Mouse (Mus musculus) midbrain, postnatal 0 days (tissue): ENCODE measurements around the gene Kcnq1. TPM values are rescaled to one million over a fixed set of nuclear protein-coding genes. Genes with fewer than 3 reads are reported as not detected.

ENCODE experiments used
- ATAC-seq: fragments of 200-750 bp; cut with Nextera tagmentation; 2 replicates; pipeline ENCODE4 v1.8.0; 2017; ENCODE audit warnings: moderate number of reproducible peaks, mild to moderate bottlenecking, moderate TSS enrichment, moderate library complexity; ENCODE audit not compliant: low FRiP score
- DNase-seq: peaks from one replicate; pipeline ENCODE4 v3.0.0-alpha.2; 2015; ENCODE audit warnings: low spot score
- H3K27ac ChIP-seq: fragments of 300-500 bp; sonication (generic); 2 replicates; pipeline ENCODE4 v1.5.1; 2014; ENCODE audit warnings: low read depth, mild to moderate bottlenecking, low read length, mixed read lengths
- H3K27me3 ChIP-seq: fragments of 300-500 bp; sonication (generic); 2 replicates; pipeline ENCODE4 v1.6.1; 2014; ENCODE audit warnings: low read length, control low read depth, mixed read lengths; ENCODE audit not compliant: insufficient read depth
- H3K36me3 ChIP-seq: fragments of 300-500 bp; sonication (generic); 2 replicates; pipeline ENCODE4 v1.6.1; 2014; ENCODE audit warnings: low read length, control low read depth, mixed read lengths; ENCODE audit not compliant: insufficient read depth
- H3K4me1 ChIP-seq: fragments of 300-500 bp; sonication (generic); 2 replicates; pipeline ENCODE4 v1.6.1; 2014; ENCODE audit warnings: mild to moderate bottlenecking, control low read depth, antibody characterized with exemption, low read length, mixed read lengths; ENCODE audit not compliant: insufficient read depth
- H3K4me2 ChIP-seq: fragments of 300-500 bp; sonication (generic); 2 replicates; pipeline ENCODE4 v1.6.1; 2014; ENCODE audit warnings: low read depth, mild to moderate bottlenecking, low read length, mixed read lengths; ENCODE audit not compliant: poor library complexity, severe bottlenecking
- H3K4me3 ChIP-seq: fragments of 300-500 bp; sonication (generic); 2 replicates; pipeline ENCODE4 v1.5.1; 2014; ENCODE audit warnings: low read depth, mild to moderate bottlenecking, low read length, moderate library complexity
- H3K9ac ChIP-seq: fragments of 300-500 bp; sonication (generic); replicated peaks from 2 replicates; pipeline ENCODE4 v1.6.1; 2014; ENCODE audit warnings: mild to moderate bottlenecking, low read length, moderate library complexity, mixed read lengths; ENCODE audit not compliant: poor library complexity, severe bottlenecking
- H3K9me3 ChIP-seq: fragments of 300-500 bp; sonication (generic); 2 replicates; pipeline ENCODE4 v1.6.1; 2016; ENCODE audit warnings: low read length, control low read depth
- CTCF ChIP-seq: IDR thresholded peaks from 2 replicates; pipeline ENCODE4 v1.5.1; 2016; ENCODE audit warnings: antibody characterized with exemption, mild to moderate bottlenecking
- WGBS: fragments of 180-500 bp; shearing (Covaris S2); extraction: QIAGEN DNeasy Blood & Tissue Kit; methylation state at CpG from one replicate; pipeline ENCODE4 v1.1.7; 2014; 5-methylcytosine and 5-hydroxymethylcytosine counted together
- polyA plus RNA-seq: library from polyadenylated mRNA; unstranded; fragments of >200 nt; fragmentation: Nextera tagmentation; extraction: Ambion mirVana; gene quantifications from 2 replicates; pipeline ENCODE4 v1.2.1, GENCODE M21; 2015
- total RNA-seq: library from RNA; depleted of rRNA; stranded (reverse); fragments of >200 nt; gene quantifications from 2 replicates; pipeline ENCODE4 v1.2.3, GENCODE M21; 2014

Gene Kcnq1
- total and polyA plus RNA-seq, 2 experiments from 2014 or later, result 0.44 to 1.2 TPM

DNA sequence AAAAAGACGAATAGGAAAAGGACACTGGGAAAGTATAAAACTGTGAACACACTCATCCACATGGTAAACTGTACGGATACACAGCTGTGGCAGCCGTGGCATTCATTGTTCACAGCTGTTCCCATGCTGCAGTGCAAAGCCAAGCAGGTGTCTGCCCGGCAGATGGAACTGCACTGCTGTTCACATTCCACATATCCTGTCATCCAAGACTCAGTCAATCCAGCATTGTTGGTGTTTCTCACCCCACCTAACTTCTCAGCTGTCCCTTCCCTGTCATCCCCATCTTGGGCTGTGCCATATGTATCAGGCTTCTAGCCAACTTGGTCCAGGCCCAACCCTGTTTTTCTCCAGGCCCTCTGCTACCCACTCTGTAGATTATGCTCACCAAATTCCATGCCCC is 232.5 kb downstream of the Kcnq1 start:
- no peaks in the 10 kb centered on the region for H3K36me3 ChIP-seq
- TF ChIP-seq CTCF, result no peak
- 77% methylated on average over 4 of the region's 4 CpGs for WGBS
- no peaks in the 10 kb centered on the region for H3K9me3 ChIP-seq
- no peak for ATAC-seq
- no peak overlapping the region for H3K4me2 ChIP-seq
- no peaks in the 10 kb centered on the region for H3K4me1 ChIP-seq
- H3K27me3 ChIP-seq, result no peaks in the 10 kb centered on the region
- DNase-seq, result peak; percentile 38
- H3K4me3 ChIP-seq, result no peak overlapping the region
- no peak overlapping the region for H3K27ac ChIP-seq
- H3K9ac ChIP-seq, result no peak overlapping the region

DNA sequence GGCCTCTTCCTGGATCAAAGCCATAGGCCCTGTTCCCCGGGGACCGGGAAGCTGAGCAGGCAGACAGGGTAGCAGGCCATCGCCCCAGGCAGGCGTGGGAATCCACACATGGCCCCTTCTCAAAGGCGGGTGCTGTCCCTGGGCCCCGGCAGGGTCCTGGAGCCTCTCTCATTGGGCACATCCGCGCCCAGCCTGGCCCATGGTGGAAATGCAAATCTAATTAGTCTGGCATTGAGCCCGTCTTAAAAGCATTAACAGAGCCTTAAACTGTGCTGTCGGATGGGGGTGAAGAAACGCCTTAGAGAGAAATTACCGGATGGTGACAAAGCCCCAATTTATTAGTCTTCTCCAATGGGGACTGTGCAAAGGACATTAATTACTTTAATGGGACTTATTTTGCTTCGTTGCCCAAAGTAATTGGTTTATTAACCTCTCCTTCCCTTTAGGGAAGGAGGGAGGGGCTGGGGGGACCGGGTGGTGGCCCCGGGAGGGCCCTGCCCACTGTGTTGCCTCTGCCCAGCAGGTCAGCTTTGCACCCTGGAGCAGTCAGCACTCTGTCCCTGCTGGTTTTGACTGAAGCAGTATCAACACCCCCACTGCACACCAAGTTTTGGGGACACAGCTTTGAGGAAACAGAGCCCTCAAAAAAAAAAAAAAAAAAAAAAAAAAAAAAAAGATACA is 234.6 kb downstream of the Kcnq1 start:
- H3K27me3 ChIP-seq, result no peaks in the 10 kb centered on the region
- WGBS, result 42% methylated on average over 15 of the region's 15 CpGs
- no peaks in the 10 kb centered on the region for H3K4me1 ChIP-seq
- DNase-seq (peak; percentile 60), ATAC-seq (0 out of 2 replicates have a peak, but pooled peaks have one; percentile 23)
- H3K9ac ChIP-seq, result no peak overlapping the region
- no peak overlapping the region for H3K4me3 ChIP-seq
- no peaks in the 10 kb centered on the region for H3K36me3 ChIP-seq
- TF ChIP-seq CTCF, result no peak
- H3K4me2 ChIP-seq, result no peak overlapping the region
- H3K27ac ChIP-seq, result no peak overlapping the region
- no peaks in the 10 kb centered on the region for H3K9me3 ChIP-seq

- Histone ChIP-seq H3K27me3 (no peaks in the 10 kb centered on the region), H3K9ac (no peak overlapping the region), H3K4me1 (no peaks in the 10 kb centered on the region), H3K27ac (no peak overlapping the region), H3K4me3 (no peak overlapping the region), H3K36me3 (no peaks in the 10 kb centered on the region), H3K9me3 (no peaks in the 10 kb centered on the region), H3K4me2 (no peak overlapping the region)
- DNase-seq, result no peak
- 83% methylated on average over 3 of the region's 3 CpGs for WGBS
- no peak for ATAC-seq
- no peak for TF ChIP-seq CTCF
Observed at GRCm38 (mm10) chr7:143341301-143341980, 235.3 kb downstream of the Kcnq1 start.

- no peak for ATAC-seq
- no peaks in the 10 kb centered on the region for H3K4me1 ChIP-seq
- WGBS, result 23% methylated on average over 12 of the region's 12 CpGs
- H3K27ac ChIP-seq, result no peak overlapping the region
- no peak for TF ChIP-seq CTCF
- no peak overlapping the region for H3K4me2 ChIP-seq
- no peaks in the 10 kb centered on the region for H3K27me3 ChIP-seq
- no peak overlapping the region for H3K9ac ChIP-seq
- H3K9me3 ChIP-seq, result no peaks in the 10 kb centered on the region
- DNase-seq, result peak; percentile 73
- H3K36me3 ChIP-seq, result no peaks in the 10 kb centered on the region
- H3K4me3 ChIP-seq, result no peak overlapping the region
Observed at GRCm38 (mm10) chr7:143343781-143344306, 237.7 kb downstream of the Kcnq1 start.

DNA sequence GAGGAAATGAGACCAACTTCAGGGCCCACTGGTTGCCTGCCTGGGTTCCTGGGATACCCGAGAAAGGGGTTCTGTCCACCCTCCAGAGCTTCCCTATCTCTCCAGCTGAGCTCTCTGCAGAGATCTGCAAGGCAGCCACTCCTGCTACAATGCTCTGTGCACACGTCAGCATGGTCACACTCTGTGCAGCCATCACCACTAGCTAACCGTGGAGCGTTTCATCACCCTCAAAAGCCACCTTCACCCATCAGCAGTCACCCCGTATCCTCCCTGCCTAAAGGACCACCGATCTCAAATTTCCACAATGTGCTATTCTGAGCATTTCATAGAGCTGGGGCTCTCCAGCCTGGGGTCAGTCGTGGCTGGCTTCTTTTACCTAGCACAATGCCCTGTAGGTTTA is 243.1 kb downstream of the Kcnq1 start:
- no peak for TF ChIP-seq CTCF
- Histone ChIP-seq H3K4me3 (no peak overlapping the region), H3K4me2 (no peak overlapping the region), H3K9me3 (no peaks in the 10 kb centered on the region), H3K9ac (no peak overlapping the region), H3K27ac (no peak overlapping the region), H3K4me1 (no peaks in the 10 kb centered on the region), H3K27me3 (no peaks in the 10 kb centered on the region), H3K36me3 (no peaks in the 10 kb centered on the region)
- DNase-seq (no peak), ATAC-seq (no peak)
- 73% methylated on average over 7 of the region's 7 CpGs for WGBS

GRCm38 (mm10) chr7:143349848-143350247 is 243.7 kb downstream of the Kcnq1 start:
- H3K4me3 ChIP-seq, result no peak overlapping the region
- 87% methylated on average over 1 of the region's 1 CpGs for WGBS
- ATAC-seq (no peak), DNase-seq (no peak)
- no peaks in the 10 kb centered on the region for H3K36me3 ChIP-seq
- H3K4me1 ChIP-seq, result no peaks in the 10 kb centered on the region
- no peak overlapping the region for H3K9ac ChIP-seq
- no peak overlapping the region for H3K4me2 ChIP-seq
- H3K9me3 ChIP-seq, result no peaks in the 10 kb centered on the region
- no peak for TF ChIP-seq CTCF
- no peak overlapping the region for H3K27ac ChIP-seq
- no peaks in the 10 kb centered on the region for H3K27me3 ChIP-seq
